Mouse (Mus musculus) cortical plate, adult 2 months (tissue): Measurements from ENCODE around the gene Prr14l.

ENCODE experiments used
- CTCF ChIP-seq: fragments of 200-500 bp; IDR thresholded peaks from 2 replicates; pipeline ENCODE4 v1.5.1; 2011; ENCODE audit warnings: mild to moderate bottlenecking, control low read depth, low read length; ENCODE audit not compliant: insufficient read depth; ENCODE audit errors: extremely low read depth
- POLR2A ChIP-seq: fragments of 200-500 bp; IDR thresholded peaks from 2 replicates; pipeline ENCODE4 v1.6.1; 2011; ENCODE audit warnings: mild to moderate bottlenecking, low read length, control low read depth; ENCODE audit not compliant: insufficient read depth; ENCODE audit errors: extremely low read depth

DNA sequence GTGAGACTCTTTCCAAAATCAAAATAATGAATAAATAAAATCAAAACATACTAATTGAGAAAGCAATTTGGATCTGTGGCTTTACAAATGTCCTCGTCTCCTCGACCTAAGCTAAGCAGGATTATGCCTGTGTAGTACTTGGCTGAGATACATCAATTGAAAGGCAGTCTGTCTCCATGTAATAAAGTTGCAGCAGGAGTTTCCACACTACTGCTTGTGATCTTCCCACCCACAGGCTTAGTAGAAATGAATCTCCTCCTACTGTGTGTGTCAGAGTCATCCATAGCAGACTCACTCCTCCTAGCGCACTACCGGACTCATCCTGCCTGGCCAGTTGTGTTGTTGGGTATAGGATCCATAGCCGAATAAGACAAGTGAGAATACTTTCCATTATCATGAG lies 18.3 kb upstream of the Prr14l start:
- no peak for TF ChIP-seq POLR2A
- TF ChIP-seq CTCF, result no peak
